Mouse (Mus musculus) liver, embryonic 16.5 days (tissue): ENCODE measurements at regions not wholly inside any gene's neighbourhood (a gene's known extent, or its start where the extent isn't known, plus 50 kb on each side); places are given as distances from the start of the nearest gene placed in this dataset.
"Not testable (repeated sequence)": the region's sequence is repeated elsewhere in the genome, so short reads cannot be mapped to it uniquely, and the experiment has no call there.

ENCODE experiments used
- ATAC-seq: fragments of 200-750 bp; cut with Nextera tagmentation; 2 replicates; pipeline ENCODE4 v1.8.0; 2017; ENCODE audit warnings: low read depth, mild to moderate bottlenecking, moderate number of reproducible peaks, moderate library complexity
- H3K27ac ChIP-seq: fragments of 300-500 bp; sonication (generic); 2 replicates; pipeline ENCODE4 v1.5.1; 2014; ENCODE audit warnings: mild to moderate bottlenecking, low read length
- H3K27me3 ChIP-seq: fragments of 300-500 bp; sonication (generic); 2 replicates; pipeline ENCODE4 v1.6.1; 2014; ENCODE audit warnings: low read depth, low read length, mixed read lengths; ENCODE audit not compliant: control insufficient read depth, insufficient read depth
- H3K36me3 ChIP-seq: fragments of 300-500 bp; sonication (generic); 2 replicates; pipeline ENCODE4 v1.6.1; 2014; ENCODE audit warnings: mild to moderate bottlenecking; ENCODE audit not compliant: control insufficient read depth, insufficient read depth
- H3K4me1 ChIP-seq: fragments of 300-500 bp; sonication (generic); 2 replicates; pipeline ENCODE4 v1.6.1; 2014; ENCODE audit warnings: low read depth, low read length, mixed read lengths; ENCODE audit not compliant: control insufficient read depth
- H3K4me2 ChIP-seq: fragments of 300-500 bp; sonication (generic); 2 replicates; pipeline ENCODE4 v1.6.1; 2014; ENCODE audit warnings: low read depth, low read length, mixed read lengths
- H3K4me3 ChIP-seq: fragments of 300-500 bp; sonication (generic); 2 replicates; pipeline ENCODE4 v1.5.1; 2014; ENCODE audit warnings: low read depth, mild to moderate bottlenecking, low read length
- H3K9ac ChIP-seq: fragments of 300-500 bp; sonication (generic); 2 replicates; pipeline ENCODE4 v1.6.1; 2014; ENCODE audit warnings: low read depth, low read length
- H3K9me3 ChIP-seq: fragments of 300-500 bp; sonication (generic); replicated peaks from 2 replicates; pipeline ENCODE4 v1.6.1; 2016; ENCODE audit warnings: low read length; ENCODE audit not compliant: control insufficient read depth
- WGBS: fragments of 180-500 bp; shearing (Covaris S2); extraction: QIAGEN DNeasy Blood & Tissue Kit; methylation state at CpG from one replicate; pipeline ENCODE4 v1.1.7; 2014; ENCODE audit not compliant: insufficient replicate concordance; 5-methylcytosine and 5-hydroxymethylcytosine counted together

GRCm38 (mm10) chr16:12693346-12693745, 416.1 kb upstream of the Ercc4 start:
- ATAC-seq, result no peak
- Histone ChIP-seq H3K27me3 (no peaks in the 10 kb centered on the region), H3K4me1 (no peaks in the 10 kb centered on the region), H3K27ac (no peak overlapping the region), H3K9me3 (no peaks in the 10 kb centered on the region), H3K4me3 (no peak overlapping the region), H3K4me2 (no peak overlapping the region), H3K9ac (no peak overlapping the region), H3K36me3 (no peaks in the 10 kb centered on the region)
- WGBS, result 47% methylated on average over 7 of the region's 7 CpGs

- Histone ChIP-seq H3K27ac (no peak overlapping the region), H3K4me3 (no peak overlapping the region), H3K9me3 (no peaks in the 10 kb centered on the region), H3K4me2 (no peak overlapping the region), H3K9ac (no peak overlapping the region), H3K4me1 (no peaks in the 10 kb centered on the region), H3K36me3 (no peaks in the 10 kb centered on the region), H3K27me3 (no peaks in the 10 kb centered on the region)
- WGBS, result 55% methylated on average over 3 of the region's 3 CpGs
- no peak for ATAC-seq
Measured at GRCm38 (mm10) chr16:12694646-12695045, 414.8 kb upstream of the Ercc4 start.

GRCm38 (mm10) chr16:12696939-12697621, 412.4 kb upstream of the Ercc4 start:
- no peak overlapping the region for H3K9ac ChIP-seq
- ATAC-seq, result peak; percentile 85
- 59% methylated on average over 10 of the region's 10 CpGs for WGBS
- H3K9me3 ChIP-seq, result no peaks in the 10 kb centered on the region
- no peak overlapping the region for H3K4me2 ChIP-seq
- H3K27ac ChIP-seq, result no peak overlapping the region
- no peaks in the 10 kb centered on the region for H3K4me1 ChIP-seq
- no peak overlapping the region for H3K4me3 ChIP-seq
- H3K36me3 ChIP-seq, result no peaks in the 10 kb centered on the region
- H3K27me3 ChIP-seq, result no peaks in the 10 kb centered on the region

- H3K27ac ChIP-seq, result no peak overlapping the region
- no peak overlapping the region for H3K4me2 ChIP-seq
- H3K4me1 ChIP-seq, result no peaks in the 10 kb centered on the region
- 73% methylated on average over 5 of the region's 5 CpGs for WGBS
- no peak overlapping the region for H3K9ac ChIP-seq
- no peak for ATAC-seq
- H3K36me3 ChIP-seq, result no peaks in the 10 kb centered on the region
- no peak overlapping the region for H3K4me3 ChIP-seq
- H3K9me3 ChIP-seq, result no peaks in the 10 kb centered on the region
- H3K27me3 ChIP-seq, result no peaks in the 10 kb centered on the region
Measured at GRCm38 (mm10) chr16:12699557-12699956, 409.9 kb upstream of the Ercc4 start.

GRCm38 (mm10) chr16:12700088-12700487, 409.4 kb upstream of the Ercc4 start:
- ATAC-seq, result no peak
- no peak overlapping the region for H3K27ac ChIP-seq
- H3K4me3 ChIP-seq, result no peak overlapping the region
- no peaks in the 10 kb centered on the region for H3K27me3 ChIP-seq
- WGBS, result 71% methylated on average over 10 of the region's 10 CpGs
- H3K36me3 ChIP-seq, result no peaks in the 10 kb centered on the region
- no peaks in the 10 kb centered on the region for H3K9me3 ChIP-seq
- H3K4me1 ChIP-seq, result no peaks in the 10 kb centered on the region
- H3K9ac ChIP-seq, result no peak overlapping the region
- no peak overlapping the region for H3K4me2 ChIP-seq

GRCm38 (mm10) chr16:12703818-12704590, 405.5 kb upstream of the Ercc4 start:
- no peaks in the 10 kb centered on the region for H3K9me3 ChIP-seq
- no peak overlapping the region for H3K4me2 ChIP-seq
- H3K27me3 ChIP-seq, result no peaks in the 10 kb centered on the region
- peak; percentile 75 for ATAC-seq
- H3K36me3 ChIP-seq, result no peaks in the 10 kb centered on the region
- H3K4me3 ChIP-seq, result no peak overlapping the region
- no peak overlapping the region for H3K27ac ChIP-seq
- WGBS, result 65% methylated on average over 9 of the region's 9 CpGs
- H3K4me1 ChIP-seq, result no peaks in the 10 kb centered on the region
- H3K9ac ChIP-seq, result no peak overlapping the region

- ATAC-seq, result no peak
- H3K4me1 ChIP-seq, result no peaks in the 10 kb centered on the region
Measured at GRCm38 (mm10) chr16:12706907-12707306, 402.6 kb upstream of the Ercc4 start.

GRCm38 (mm10) chr16:12721368-12721767, 388.1 kb upstream of the Ercc4 start:
- 62% methylated on average over 4 of the region's 7 CpGs for WGBS
- H3K27ac ChIP-seq, H3K9ac ChIP-seq, H3K4me1 ChIP-seq, H3K27me3 ChIP-seq, H3K9me3 ChIP-seq, ATAC-seq, H3K36me3 ChIP-seq, H3K4me2 ChIP-seq, H3K4me3 ChIP-seq: not testable (repeated sequence)

More at GRCm38 (mm10) chr16:12706907-12707306, 402.6 kb upstream of the Ercc4 start:
- H3K4me2 ChIP-seq, result no peak overlapping the region
- no peak overlapping the region for H3K27ac ChIP-seq
- H3K9me3 ChIP-seq, result no peaks in the 10 kb centered on the region
- no peak overlapping the region for H3K4me3 ChIP-seq
- no peaks in the 10 kb centered on the region for H3K27me3 ChIP-seq
- no peak overlapping the region for H3K9ac ChIP-seq
- H3K36me3 ChIP-seq, result no peaks in the 10 kb centered on the region

GRCm38 (mm10) chr16:12726043-12726442, 383.4 kb upstream of the Ercc4 start:
- H3K27ac ChIP-seq, result no peak overlapping the region
- no peaks in the 10 kb centered on the region for H3K9me3 ChIP-seq
- H3K4me2 ChIP-seq, result no peak overlapping the region
- no peaks in the 10 kb centered on the region for H3K36me3 ChIP-seq
- no peaks in the 10 kb centered on the region for H3K27me3 ChIP-seq
- no peak overlapping the region for H3K4me3 ChIP-seq
- no peak for ATAC-seq
- no peak overlapping the region for H3K9ac ChIP-seq
- H3K4me1 ChIP-seq, result no peaks in the 10 kb centered on the region
